Comparison of ENCODE assay signal across 10 mouse cellular contexts in the genomic region with DNA sequence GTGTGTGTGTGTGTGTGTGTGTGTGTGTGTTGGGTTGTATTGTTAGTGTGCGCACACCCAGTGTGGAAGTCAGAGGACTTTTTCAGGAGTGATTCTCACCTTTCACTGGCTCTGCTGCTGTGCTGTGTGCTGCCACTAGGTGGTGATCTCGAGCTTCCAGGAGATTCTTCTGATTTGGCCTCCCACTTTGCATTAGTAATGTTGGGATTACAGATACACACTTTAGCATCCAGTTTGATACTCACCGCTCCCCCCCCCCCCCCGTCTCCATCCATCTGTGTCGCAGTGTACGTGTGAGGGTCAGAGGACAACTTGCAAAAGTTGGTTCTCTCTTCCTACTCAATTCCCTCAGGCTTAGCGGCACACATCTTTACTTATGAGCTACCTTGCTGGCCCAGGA. TPM values are rescaled to one million over a fixed set of nuclear protein-coding genes. Genes with fewer than 3 reads are reported as not detected.
DNase-seq lines count a peak whose midpoint lies in the region; ATAC-seq and TF ChIP-seq lines count a peak whose summit lies in the region.
"Had no signal": no experiment of that assay in that cellular context is flagged by ENCODE, and none has a peak within 500 bp of the region (broad histone marks: within the 10 kb centered on the region; RNA-seq: fewer than 3 reads in every experiment).

No protein-coding gene starts in this region.

- H3K4me2 ChIP-seq in forebrain, embryonic 11.5 days (ENCODE audit: low read depth, low read length, severe bottlenecking) = no peak overlapping the region
- H3K4me2 ChIP-seq in forebrain, embryonic 12.5 days = no peak overlapping the region

- ATAC-seq in forebrain, embryonic 11.5 days (replicated peaks; ENCODE audit: low FRiP score) = 0 out of 2 replicates have a peak, but pooled peaks have one; percentile 30
- no peak for ATAC-seq in forebrain, embryonic 12.5 days (ENCODE audit: low FRiP score)

- no peaks in the 10 kb centered on the region for H3K4me1 ChIP-seq in forebrain, embryonic 11.5 days (replicated peaks; ENCODE audit: control insufficient read depth, insufficient read depth, low read length)
- no peaks in the 10 kb centered on the region for H3K4me1 ChIP-seq in forebrain, embryonic 12.5 days
- H3K4me1 ChIP-seq in midbrain, embryonic 10.5 days = no peaks in the 10 kb centered on the region

- H3K9me3 ChIP-seq in forebrain, embryonic 11.5 days (ENCODE audit: control insufficient read depth, low read length) = no peaks in the 10 kb centered on the region; the same call in 1 of the 2 replicates
- H3K9me3 ChIP-seq in forebrain, embryonic 12.5 days = no peaks in the 10 kb centered on the region
- H3K9me3 ChIP-seq in midbrain, embryonic 10.5 days (replicated peaks) = 0 out of 2 replicates have a peak, but pooled peaks cover 3% of the 10 kb centered on the region

- peak; percentile 94 for TF ChIP-seq CTCF in brain, embryonic 14.5 days (IDR thresholded peaks at IDR 0.05; ENCODE audit: borderline replicate concordance, extremely low read depth, insufficient read depth, insufficient read length)

- 19% methylated on average over 7 of the region's 7 CpGs for WGBS in forebrain, embryonic 11.5 days
- whole genome bisulfite sequencing in forebrain, embryonic 12.5 days = 19% methylated on average over 7 of the region's 7 CpGs
- WGBS in midbrain, embryonic 10.5 days = 22% methylated on average over 7 of the region's 7 CpGs

- H3K27me3 ChIP-seq in forebrain, embryonic 11.5 days (ENCODE audit: control insufficient read depth, insufficient read depth, low read length) = no peaks in the 10 kb centered on the region
- H3K27me3 ChIP-seq in forebrain, embryonic 12.5 days = peaks cover 18% of the 10 kb centered on the region; the same call in 1 of the 2 replicates
- H3K27me3 ChIP-seq in midbrain, embryonic 10.5 days (ENCODE audit: low read depth, poor library complexity, severe bottlenecking) = peaks cover under 1% of the 10 kb centered on the region

- peak; percentile 86 for DNase-seq in forebrain, embryonic 11.5 days (ENCODE audit: low spot score)
- peak; percentile 64 for DNase-seq in CD4-positive helper T cell, adult 2 months (ENCODE audit: low read depth, low spot score)
- peak; percentile 51 for DNase-seq in brain, embryonic 14.5 days (ENCODE audit: low read depth)
- peak; percentile 61 to 75 for DNase-seq in gastrocnemius, postnatal 36 days
- peak; percentile 83 for DNase-seq in layer of hippocampus, postnatal 10 days (ENCODE audit: low spot score in 2 of 2)
- peak; percentile 70 for DNase-seq in midbrain, embryonic 10.5 days (ENCODE audit: low spot score)
- DNase-seq in spleen, postnatal 36 days (ENCODE audit: low spot score in 2 of 2) = peak; percentile 49 to 74

- TF ChIP-seq POLR2A in brain, embryonic 14.5 days (IDR thresholded peaks at IDR 0.05; ENCODE audit: borderline replicate concordance, extremely low read depth, insufficient read depth, insufficient read length, poor library complexity, severe bottlenecking) = no peak

- intact Hi-C loops in gastrocnemius, postnatal 36 days (cut with DNase I) = loop anchor here (1.0 to 10.0 kb wide), 2 partner anchors 40 to 152 kb away; a partner anchor contains a TSS

- H3K36me3 ChIP-seq in forebrain, embryonic 11.5 days (ENCODE audit: control insufficient read depth, insufficient read depth, low read length) = no peaks in the 10 kb centered on the region
- no peaks in the 10 kb centered on the region for H3K36me3 ChIP-seq in forebrain, embryonic 12.5 days (replicated peaks)
- no peaks in the 10 kb centered on the region for H3K36me3 ChIP-seq in midbrain, embryonic 10.5 days

- H3K9ac ChIP-seq in forebrain, embryonic 11.5 days (ENCODE audit: low read length) = no peak overlapping the region
- H3K9ac ChIP-seq in forebrain, embryonic 12.5 days = no peak overlapping the region

- no peak overlapping the region for H3K4me3 ChIP-seq in forebrain, embryonic 11.5 days (ENCODE audit: low read depth, low read length)
- H3K4me3 ChIP-seq in forebrain, embryonic 12.5 days (replicated peaks) = no peak overlapping the region
- H3K4me3 ChIP-seq in midbrain, embryonic 10.5 days = no peak overlapping the region

- no peak overlapping the region for H3K27ac ChIP-seq in forebrain, embryonic 11.5 days (ENCODE audit: low read depth, low read length)
- H3K27ac ChIP-seq in forebrain, embryonic 12.5 days = no peak overlapping the region
- H3K27ac ChIP-seq in midbrain, embryonic 10.5 days (replicated peaks) = no peak overlapping the region

RNA-seq across cellular contexts. Expression of a gene that starts 6.4 kb away (rescaled TPM):
- 0.28 and 0.84 TPM in 2 replicates for polyA plus RNA-seq in forebrain, embryonic 11.5 days (2014; fragmentation: Nextera tagmentation; extraction: Ambion mirVana)
- 0.47 and 0.56 TPM in 2 replicates for polyA plus RNA-seq in forebrain, embryonic 12.5 days (2016; fragmentation: Nextera tagmentation; extraction: Ambion mirVana)
- 0.33 and 0.58 TPM in 2 replicates for polyA plus RNA-seq in brain, embryonic 14.5 days (2012; rRNA removed)
- total RNA-seq in gastrocnemius, postnatal 36 days (2021) = not detected
- not detected for total RNA-seq in layer of hippocampus, postnatal 10 days (2021)
- polyA plus RNA-seq in midbrain, embryonic 10.5 days (2016; fragmentation: Nextera tagmentation; extraction: Ambion mirVana) = 0.62 and 0.70 TPM in 2 replicates
- total RNA-seq: layer of hippocampus, adult 18-20 months had no signal

RNA-seq across cellular contexts. Expression of a gene that starts 19.6 kb away (rescaled TPM):
- 0.51 and 1.1 TPM in 2 replicates for polyA plus RNA-seq in forebrain, embryonic 11.5 days (2014; fragmentation: Nextera tagmentation; extraction: Ambion mirVana)
- polyA plus RNA-seq in forebrain, embryonic 12.5 days (2016; fragmentation: Nextera tagmentation; extraction: Ambion mirVana) = 0.62 and 0.96 TPM in 2 replicates
- polyA plus RNA-seq in brain, embryonic 14.5 days (2012; rRNA removed) = 0.47 and 0.92 TPM in 2 replicates
- 1 to 10 TPM; 1.1 to 1.5 TPM for total RNA-seq in gastrocnemius, postnatal 36 days (2021)
- total RNA-seq in layer of hippocampus, postnatal 10 days (2021) = under 1 TPM; 0.85 to 0.87 TPM
- 1.1 and 1.8 TPM in 2 replicates for polyA plus RNA-seq in midbrain, embryonic 10.5 days (2016; fragmentation: Nextera tagmentation; extraction: Ambion mirVana)

RNA-seq across cellular contexts. Expression of a gene that starts 32.2 kb away (rescaled TPM):
- polyA plus RNA-seq in forebrain, embryonic 11.5 days (2014; fragmentation: Nextera tagmentation; extraction: Ambion mirVana) = 17.6 and 21.5 TPM in 2 replicates
- polyA plus RNA-seq in forebrain, embryonic 12.5 days (2016; fragmentation: Nextera tagmentation; extraction: Ambion mirVana) = 8.9 and 10.9 TPM in 2 replicates
- 13.8 and 19.5 TPM in 2 replicates for polyA plus RNA-seq in brain, embryonic 14.5 days (2012; rRNA removed)
- total RNA-seq in gastrocnemius, postnatal 36 days (2021) = 10 to 100 TPM; 22.0 to 22.6 TPM
- 10 to 100 TPM in 1 of 2 experiments, 1 to 10 TPM in 1; 7.2 to 10.6 TPM for total RNA-seq in layer of hippocampus, postnatal 10 days (2021)
- polyA plus RNA-seq in midbrain, embryonic 10.5 days (2016; fragmentation: Nextera tagmentation; extraction: Ambion mirVana) = 25.3 and 32.2 TPM in 2 replicates

RNA-seq across cellular contexts. Expression of a gene that starts 48.8 kb away (rescaled TPM):
- not detected in 2 replicates for polyA plus RNA-seq in forebrain, embryonic 11.5 days (2014; fragmentation: Nextera tagmentation; extraction: Ambion mirVana)
- 0.65 and 1.3 TPM in 2 replicates for polyA plus RNA-seq in forebrain, embryonic 12.5 days (2016; fragmentation: Nextera tagmentation; extraction: Ambion mirVana)
- polyA plus RNA-seq in brain, embryonic 14.5 days (2012; rRNA removed) = 17.1 and 18.8 TPM in 2 replicates
- not detected for total RNA-seq in gastrocnemius, postnatal 36 days (2021)
- total RNA-seq in layer of hippocampus, postnatal 10 days (2021) = 1 to 10 TPM; 5.1 to 5.4 TPM
- 0.14 TPM in 1 of 2 replicates, not detected in the other for polyA plus RNA-seq in midbrain, embryonic 10.5 days (2016; fragmentation: Nextera tagmentation; extraction: Ambion mirVana)
- polyA plus RNA-seq: stomach, embryonic 14.5 days had no signal

RNA-seq across cellular contexts. Expression of a gene that starts 52.7 kb away (rescaled TPM):
- polyA plus RNA-seq in forebrain, embryonic 11.5 days (2014; fragmentation: Nextera tagmentation; extraction: Ambion mirVana) = 56.0 and 59.2 TPM in 2 replicates
- polyA plus RNA-seq in forebrain, embryonic 12.5 days (2016; fragmentation: Nextera tagmentation; extraction: Ambion mirVana) = 45.9 and 47.3 TPM in 2 replicates
- 39.7 and 45.2 TPM in 2 replicates for polyA plus RNA-seq in brain, embryonic 14.5 days (2012; rRNA removed)
- total RNA-seq in gastrocnemius, postnatal 36 days (2021) = 1 to 10 TPM; 2.0 to 2.3 TPM
- 10 to 100 TPM; 22.2 to 22.3 TPM for total RNA-seq in layer of hippocampus, postnatal 10 days (2021)
- polyA plus RNA-seq in midbrain, embryonic 10.5 days (2016; fragmentation: Nextera tagmentation; extraction: Ambion mirVana) = 76.4 and 88.7 TPM in 2 replicates
